Mouse (Mus musculus) neural tube, embryonic 14.5 days (tissue): ENCODE data around the gene C87436. TPM values are rescaled to one million over a fixed set of nuclear protein-coding genes. Genes with fewer than 3 reads are reported as not detected.

Experiments used
- ATAC-seq: fragments of 200-750 bp; cut with Nextera tagmentation; 2 replicates; pipeline ENCODE4 v1.8.0; 2017; ENCODE audit warnings: low read depth, mild to moderate bottlenecking, moderate TSS enrichment, moderate library complexity
- H3K27ac ChIP-seq: fragments of 300-500 bp; sonication (generic); 2 replicates; pipeline ENCODE4 v1.5.1; 2014; ENCODE audit warnings: low read depth, mild to moderate bottlenecking, control low read depth, low read length, moderate library complexity, mixed read lengths
- H3K27me3 ChIP-seq: fragments of 300-500 bp; sonication (generic); 2 replicates; pipeline ENCODE4 v1.6.1; 2014; ENCODE audit warnings: low read length; ENCODE audit not compliant: control insufficient read depth, insufficient read depth
- H3K36me3 ChIP-seq: fragments of 300-500 bp; sonication (generic); 2 replicates; pipeline ENCODE4 v1.6.1; 2014; ENCODE audit warnings: low read length, mixed read lengths; ENCODE audit not compliant: control insufficient read depth, insufficient read depth
- H3K4me1 ChIP-seq: fragments of 300-500 bp; sonication (generic); 2 replicates; pipeline ENCODE4 v1.6.1; 2014; ENCODE audit warnings: low read length; ENCODE audit not compliant: control insufficient read depth, insufficient read depth
- H3K4me2 ChIP-seq: fragments of 300-500 bp; sonication (generic); 2 replicates; pipeline ENCODE4 v1.6.1; 2014; ENCODE audit warnings: mild to moderate bottlenecking, low read depth, low read length, control low read depth
- H3K4me3 ChIP-seq: fragments of 300-500 bp; sonication (generic); 2 replicates; pipeline ENCODE4 v1.5.1; 2014; ENCODE audit warnings: low read depth, low read length, control low read depth, mixed read lengths
- H3K9ac ChIP-seq: fragments of 300-500 bp; sonication (generic); replicated peaks from 2 replicates; pipeline ENCODE4 v1.6.1; 2014; ENCODE audit warnings: low read depth, mild to moderate bottlenecking, control low read depth, low read length, mixed read lengths
- H3K9me3 ChIP-seq: fragments of 300-500 bp; sonication (generic); 2 replicates; pipeline ENCODE4 v1.6.1; 2016; ENCODE audit warnings: low read length; ENCODE audit not compliant: control insufficient read depth
- WGBS: fragments of 180-500 bp; shearing (Covaris S2); extraction: QIAGEN DNeasy Blood & Tissue Kit; methylation state at CpG from one replicate; pipeline ENCODE4 v1.1.7; 2014; 5-methylcytosine and 5-hydroxymethylcytosine counted together
- polyA plus RNA-seq: library from polyadenylated mRNA; unstranded; fragments of >200 nt; fragmentation: Nextera tagmentation; extraction: Ambion mirVana; gene quantifications from 2 replicates; pipeline ENCODE4 v1.2.1, GENCODE M21; 2014

Gene C87436
- polyA plus RNA-seq, 1 experiment from 2014 or later: 21.9 TPM

GRCm38 (mm10) chr6:86496127-86496526, 58.0 kb downstream of the C87436 start:
- no peaks in the 10 kb centered on the region for H3K36me3 ChIP-seq

DNA sequence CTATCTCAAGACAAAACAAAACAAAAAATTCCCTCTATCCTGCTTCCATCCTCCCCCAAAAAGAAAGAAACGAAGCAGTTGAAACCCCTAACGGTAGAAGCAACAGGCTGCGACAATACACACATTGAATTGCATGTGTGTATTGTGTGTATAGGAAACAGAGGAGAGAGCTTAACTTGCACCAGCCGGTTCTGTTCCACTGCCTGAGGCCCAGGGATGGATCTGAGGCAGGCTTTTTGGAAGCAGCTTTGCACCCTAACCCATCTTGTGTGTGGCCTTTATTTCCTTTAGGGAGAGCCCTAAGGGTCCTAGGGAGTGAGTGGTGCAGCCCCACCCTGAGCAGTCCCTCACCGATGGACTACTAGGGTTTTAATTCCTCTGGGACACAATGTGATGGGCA, 58.4 kb downstream of the C87436 start:
- no peak for ATAC-seq
- Histone ChIP-seq H3K27me3 (no peaks in the 10 kb centered on the region), H3K4me1 (no peaks in the 10 kb centered on the region), H3K4me3 (no peak overlapping the region), H3K9me3 (no peaks in the 10 kb centered on the region), H3K36me3 (no peaks in the 10 kb centered on the region), H3K27ac (no peak overlapping the region), H3K4me2 (no peak overlapping the region), H3K9ac (no peak overlapping the region)
- WGBS: 72% methylated on average over 5 of the region's 5 CpGs

More at GRCm38 (mm10) chr6:86496127-86496526, 58.0 kb downstream of the C87436 start:
- Histone ChIP-seq H3K27me3 (no peaks in the 10 kb centered on the region), H3K4me3 (no peak overlapping the region), H3K9me3 (no peaks in the 10 kb centered on the region), H3K27ac (no peak overlapping the region), H3K4me1 (no peaks in the 10 kb centered on the region), H3K4me2 (no peak overlapping the region), H3K9ac (no peak overlapping the region)
- ATAC-seq: no peak
- WGBS: 72% methylated on average over 8 of the region's 8 CpGs

GRCm38 (mm10) chr6:86497071-86497815, 59.1 kb downstream of the C87436 start:
- Histone ChIP-seq H3K27ac (no peak overlapping the region), H3K27me3 (no peaks in the 10 kb centered on the region), H3K9ac (no peak overlapping the region), H3K4me3 (peak overlapping the region; percentile 6; the same call in 1 of the 2 replicates), H3K4me1 (no peaks in the 10 kb centered on the region), H3K36me3 (no peaks in the 10 kb centered on the region), H3K9me3 (no peaks in the 10 kb centered on the region), H3K4me2 (peak overlapping the region; percentile 15; the same call in 1 of the 2 replicates)
- WGBS: 32% methylated on average over 13 of the region's 13 CpGs
- ATAC-seq: no peak

DNA sequence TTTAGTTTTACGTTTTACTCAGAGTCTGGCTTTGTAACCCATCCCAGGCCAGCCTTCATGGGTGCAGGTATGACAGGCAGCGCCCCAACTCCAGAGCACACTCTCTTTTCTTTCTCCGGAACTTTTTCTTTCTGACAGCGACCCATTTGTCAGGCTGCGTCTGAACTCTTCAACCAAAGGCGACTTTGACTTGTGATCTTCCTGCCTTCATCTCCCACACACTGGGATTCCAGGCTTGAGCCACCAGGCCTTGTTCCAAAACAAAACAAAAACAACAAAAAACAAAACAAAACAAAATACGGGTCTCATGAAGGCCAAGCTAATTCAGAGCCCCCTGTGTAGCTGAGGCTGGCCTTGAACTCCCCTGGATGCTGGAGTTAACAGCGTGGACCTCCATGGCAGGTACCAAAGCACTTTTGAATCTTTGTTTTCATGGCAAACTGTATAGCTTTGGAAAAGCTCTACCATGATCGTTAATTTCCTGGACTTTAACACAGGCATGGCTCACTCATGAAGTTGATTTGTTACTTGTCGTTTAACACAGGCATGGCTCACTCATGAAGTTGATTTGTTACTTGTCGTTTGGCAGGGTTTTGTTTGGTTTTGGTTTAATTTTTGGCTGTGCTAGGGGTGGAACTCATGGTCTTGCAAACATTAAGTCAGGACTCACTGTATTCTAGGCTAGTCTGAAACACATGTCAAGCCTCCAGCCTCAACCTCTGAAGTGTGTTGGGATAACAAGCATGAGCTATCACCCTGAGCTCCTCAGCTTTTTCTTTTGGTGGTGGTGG, 60.0 kb downstream of the C87436 start:
- no peaks in the 10 kb centered on the region for H3K9me3 ChIP-seq
- no peak overlapping the region for H3K27ac ChIP-seq
- no peaks in the 10 kb centered on the region for H3K36me3 ChIP-seq
- no peaks in the 10 kb centered on the region for H3K4me1 ChIP-seq
- ATAC-seq: no peak
- WGBS: 74% methylated on average over 11 of the region's 11 CpGs
- no peak overlapping the region for H3K4me2 ChIP-seq
- no peak overlapping the region for H3K9ac ChIP-seq
- H3K27me3 ChIP-seq: no peaks in the 10 kb centered on the region
- no peak overlapping the region for H3K4me3 ChIP-seq

- Histone ChIP-seq H3K27me3 (no peaks in the 10 kb centered on the region), H3K9me3 (no peaks in the 10 kb centered on the region), H3K9ac (no peak overlapping the region), H3K4me1 (no peaks in the 10 kb centered on the region), H3K27ac (no peak overlapping the region), H3K4me2 (no peak overlapping the region), H3K4me3 (no peak overlapping the region), H3K36me3 (no peaks in the 10 kb centered on the region)
- no peak for ATAC-seq
- 74% methylated on average over 5 of the region's 5 CpGs for WGBS
Observed at GRCm38 (mm10) chr6:86499571-86500109, 61.5 kb downstream of the C87436 start.

DNA sequence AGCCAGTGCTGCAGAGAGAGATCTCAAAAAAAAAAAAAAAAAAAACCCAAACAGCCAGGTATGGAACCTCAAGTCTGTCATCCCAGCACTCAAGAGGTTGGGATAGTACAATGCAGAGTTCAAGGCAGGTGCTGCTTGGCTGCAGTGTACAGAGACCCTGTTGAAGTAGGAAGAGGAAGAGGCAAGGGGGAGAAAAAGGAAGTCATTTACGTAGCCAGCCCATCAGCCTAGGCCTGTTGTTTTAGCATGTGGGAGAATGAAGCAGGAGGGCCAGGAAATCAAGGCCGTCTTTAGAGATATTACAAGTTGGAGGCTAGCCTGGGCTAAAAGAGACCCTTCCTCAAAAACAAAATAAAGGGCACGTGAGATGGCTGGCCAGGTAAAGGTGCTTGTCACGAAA, 65.3 kb downstream of the C87436 start:
- no peaks in the 10 kb centered on the region for H3K36me3 ChIP-seq
- no peak overlapping the region for H3K9ac ChIP-seq
- ATAC-seq: no peak
- no peaks in the 10 kb centered on the region for H3K4me1 ChIP-seq
- H3K9me3 ChIP-seq: no peaks in the 10 kb centered on the region
- no peak overlapping the region for H3K27ac ChIP-seq
- H3K27me3 ChIP-seq: no peaks in the 10 kb centered on the region
- no peak overlapping the region for H3K4me3 ChIP-seq
- H3K4me2 ChIP-seq: no peak overlapping the region
- 80% methylated on average over 4 of the region's 4 CpGs for WGBS

DNA sequence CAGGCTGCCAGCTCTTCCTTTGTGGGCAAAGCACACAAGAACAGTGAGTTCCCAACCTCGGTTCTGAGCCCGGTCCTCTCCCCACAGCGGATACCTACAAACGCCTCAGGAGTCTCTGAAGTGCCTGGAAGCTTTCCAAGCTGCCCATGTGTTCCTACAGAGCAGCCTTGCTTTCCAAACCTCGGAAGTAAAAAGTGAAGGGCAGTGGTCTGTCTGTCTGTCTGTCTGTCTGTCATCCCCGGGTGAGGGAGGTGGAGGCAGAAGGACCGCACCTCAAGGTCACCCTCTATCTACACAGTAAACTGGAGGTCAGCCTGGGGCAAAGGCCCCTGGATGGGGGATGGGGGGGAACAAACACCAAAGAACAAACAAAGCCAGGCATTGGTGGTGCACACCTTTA, 67.5 kb downstream of the C87436 start:
- no peak overlapping the region for H3K9ac ChIP-seq
- no peaks in the 10 kb centered on the region for H3K9me3 ChIP-seq
- no peak overlapping the region for H3K27ac ChIP-seq
- no peak overlapping the region for H3K4me3 ChIP-seq
- no peak for ATAC-seq
- no peaks in the 10 kb centered on the region for H3K36me3 ChIP-seq
- H3K4me2 ChIP-seq: no peak overlapping the region
- H3K27me3 ChIP-seq: no peaks in the 10 kb centered on the region
- WGBS: 63% methylated on average over 7 of the region's 7 CpGs
- H3K4me1 ChIP-seq: no peaks in the 10 kb centered on the region

DNA sequence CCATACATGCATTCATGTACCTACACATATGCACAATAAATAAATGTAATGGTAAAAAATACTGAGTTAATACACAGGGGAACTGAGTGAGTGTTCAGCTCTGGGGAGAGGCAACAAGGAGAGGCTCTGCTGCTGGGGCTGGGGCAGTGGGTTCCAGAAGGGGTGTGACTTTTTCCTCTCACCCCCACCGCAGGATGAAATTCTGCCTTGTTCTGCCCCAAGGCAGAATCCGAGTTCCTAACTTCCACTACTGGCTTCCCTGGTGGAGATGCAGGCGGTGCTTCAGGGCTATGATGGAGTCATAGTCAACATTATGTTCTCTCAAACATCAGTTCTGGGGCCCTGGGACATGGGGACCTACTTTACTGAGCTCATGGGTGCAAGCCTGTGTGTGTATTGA, 68.1 kb downstream of the C87436 start:
- 81% methylated on average over 3 of the region's 3 CpGs for WGBS
- Histone ChIP-seq H3K9me3 (no peaks in the 10 kb centered on the region), H3K36me3 (no peaks in the 10 kb centered on the region), H3K27me3 (no peaks in the 10 kb centered on the region), H3K9ac (no peak overlapping the region), H3K4me2 (no peak overlapping the region), H3K4me1 (no peaks in the 10 kb centered on the region), H3K27ac (no peak overlapping the region), H3K4me3 (no peak overlapping the region)
- no peak for ATAC-seq

GRCm38 (mm10) chr6:86507116-86507515, 68.9 kb downstream of the C87436 start:
- H3K9me3 ChIP-seq: no peaks in the 10 kb centered on the region
- no peaks in the 10 kb centered on the region for H3K27me3 ChIP-seq
- ATAC-seq: no peak
- H3K27ac ChIP-seq: no peak overlapping the region
- no peak overlapping the region for H3K4me3 ChIP-seq
- no peaks in the 10 kb centered on the region for H3K36me3 ChIP-seq
- H3K4me1 ChIP-seq: no peaks in the 10 kb centered on the region
- H3K4me2 ChIP-seq: no peak overlapping the region
- no peak overlapping the region for H3K9ac ChIP-seq
